Mouse (Mus musculus): ENCODE data around the gene Icosl. TPM values are rescaled to one million over a fixed set of nuclear protein-coding genes. Genes with fewer than 3 reads are reported as not detected.
"Not testable (repeated sequence)": the region's sequence is repeated elsewhere in the genome, so short reads cannot be mapped to it uniquely, and the experiment has no call there.

Icosl gene
- polyA plus RNA-seq, 1 experiment = 5.5 TPM

- Histone ChIP-seq H3K4me3 (replicated peaks; ENCODE audit: insufficient read depth, low read depth, low read length) (no peak overlapping the region), H3K27me3 (ENCODE audit: control insufficient read depth, insufficient read depth, low read length) (no peaks in the 10 kb centered on the region), H3K27ac (ENCODE audit: insufficient read depth, low read length) (no peak overlapping the region), H3K4me1 (ENCODE audit: control insufficient read depth, insufficient read depth, low read length) (no peaks in the 10 kb centered on the region; the same call in 1 of the 2 replicates)
- TF ChIP-seq CTCF (IDR thresholded peaks at IDR 0.05; ENCODE audit: borderline replicate concordance, insufficient read depth, low read depth, low read length) = no peak
- TF ChIP-seq POLR2A (IDR thresholded peaks at IDR 0.05; ENCODE audit: borderline replicate concordance, insufficient read depth, low read length) = no peak
- WGBS = 46% methylated on average over 4 of the region's 4 CpGs
- DNase-seq = no peak
These were observed 21.8 kb downstream of the Icosl start for GRCm38 (mm10) chr10:78090706-78091491.

DNA sequence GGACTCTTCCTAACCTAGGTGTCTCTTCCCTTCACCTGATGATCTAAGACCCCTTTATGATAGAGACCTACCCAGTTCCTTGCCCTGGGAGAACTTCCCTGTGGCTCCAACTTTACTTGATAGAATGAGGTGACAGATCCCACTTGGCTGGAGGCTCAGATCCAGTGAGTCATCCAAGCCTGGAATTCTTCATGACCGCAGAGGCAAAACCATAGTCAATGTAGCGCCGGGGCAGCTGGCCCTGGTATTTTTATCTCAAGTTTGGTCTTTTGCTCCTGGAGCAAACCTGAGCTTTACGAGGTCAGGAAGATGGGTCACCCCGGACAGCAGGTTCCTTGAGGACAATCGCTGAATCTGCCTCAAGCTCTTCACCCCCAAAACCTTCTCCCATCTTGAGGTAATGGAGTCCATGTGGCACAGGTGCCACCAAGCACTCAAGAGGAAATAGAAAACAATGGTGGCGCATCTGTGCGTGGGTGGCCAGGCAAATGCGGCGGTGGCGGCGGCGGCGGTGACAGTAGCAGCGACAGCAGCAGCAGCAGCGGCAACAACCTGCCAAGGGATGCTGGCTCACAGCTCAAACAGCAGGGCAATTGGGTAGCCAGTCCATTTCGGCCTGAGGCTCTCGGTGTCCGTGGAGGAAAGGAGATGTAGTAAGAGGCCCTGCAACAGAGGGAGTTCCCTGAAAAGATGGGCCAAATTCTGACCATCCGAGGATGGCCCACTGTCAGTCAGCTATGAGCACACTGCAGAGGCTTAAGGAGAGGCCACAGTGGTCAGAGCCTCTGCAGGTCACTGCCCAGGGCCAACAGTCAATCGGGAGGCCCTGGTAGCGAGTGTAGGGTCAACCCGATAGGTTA lies 23.0 kb downstream of the Icosl start:
- Histone ChIP-seq H3K27ac (ENCODE audit: insufficient read depth, low read length) (no peak overlapping the region), H3K4me3 (replicated peaks; ENCODE audit: insufficient read depth, low read depth, low read length) (no peak overlapping the region), H3K4me1 (ENCODE audit: control insufficient read depth, insufficient read depth, low read length) (no peaks in the 10 kb centered on the region; the same call in 1 of the 2 replicates), H3K27me3 (ENCODE audit: control insufficient read depth, insufficient read depth, low read length) (no peaks in the 10 kb centered on the region)
- no peak for DNase-seq
- TF ChIP-seq CTCF (IDR thresholded peaks at IDR 0.05; ENCODE audit: borderline replicate concordance, insufficient read depth, low read depth, low read length) (no peak), POLR2A (IDR thresholded peaks at IDR 0.05; ENCODE audit: borderline replicate concordance, insufficient read depth, low read length) (no peak)
- WGBS = 75% methylated on average over 23 of the region's 23 CpGs

DNA sequence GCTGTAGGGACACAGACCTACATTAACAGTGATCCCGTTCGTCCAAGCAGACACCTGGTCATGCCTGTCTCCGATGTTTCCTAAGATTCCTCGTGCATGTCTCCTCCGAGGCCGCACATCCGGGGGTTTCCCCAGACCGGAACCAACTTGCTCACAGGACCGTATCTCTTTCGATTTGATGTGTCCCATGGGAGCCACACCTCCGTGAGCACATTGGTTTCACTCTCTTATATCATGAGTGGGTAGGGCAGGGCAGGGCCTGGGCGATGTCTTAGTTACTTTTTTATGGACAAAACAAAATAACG lies 23.6 kb downstream of the Icosl start:
- Histone ChIP-seq H3K27ac (ENCODE audit: insufficient read depth, low read length) (no peak overlapping the region), H3K4me1 (ENCODE audit: control insufficient read depth, insufficient read depth, low read length) (no peaks in the 10 kb centered on the region; the same call in 1 of the 2 replicates), H3K27me3 (ENCODE audit: control insufficient read depth, insufficient read depth, low read length) (no peaks in the 10 kb centered on the region), H3K4me3 (replicated peaks; ENCODE audit: insufficient read depth, low read depth, low read length) (no peak overlapping the region)
- TF ChIP-seq POLR2A (IDR thresholded peaks at IDR 0.05; ENCODE audit: borderline replicate concordance, insufficient read depth, low read length) (no peak), CTCF (IDR thresholded peaks at IDR 0.05; ENCODE audit: borderline replicate concordance, insufficient read depth, low read depth, low read length) (no peak)
- DNase-seq = no peak
- WGBS = 83% methylated on average over 13 of the region's 13 CpGs

- Histone ChIP-seq H3K4me3 (replicated peaks; ENCODE audit: insufficient read depth, low read depth, low read length) (no peak overlapping the region), H3K27me3 (ENCODE audit: control insufficient read depth, insufficient read depth, low read length) (no peaks in the 10 kb centered on the region), H3K4me1 (ENCODE audit: control insufficient read depth, insufficient read depth, low read length) (no peaks in the 10 kb centered on the region; the same call in 1 of the 2 replicates), H3K27ac (ENCODE audit: insufficient read depth, low read length) (no peak overlapping the region)
- DNase-seq = no peak
- TF ChIP-seq CTCF (IDR thresholded peaks at IDR 0.05; ENCODE audit: borderline replicate concordance, insufficient read depth, low read depth, low read length) (no peak), POLR2A (IDR thresholded peaks at IDR 0.05; ENCODE audit: borderline replicate concordance, insufficient read depth, low read length) (no peak)
These were observed 26.1 kb downstream of the Icosl start for GRCm38 (mm10) chr10:78095221-78095620.

GRCm38 (mm10) chr10:78095954-78096931 lies 27.1 kb downstream of the Icosl start:
- DNase-seq = no peak
- WGBS = 71% methylated on average over 5 of the region's 5 CpGs
- H3K4me3 ChIP-seq (replicated peaks; ENCODE audit: insufficient read depth, low read depth, low read length) = no peak overlapping the region
- no peak overlapping the region for H3K27ac ChIP-seq (ENCODE audit: insufficient read depth, low read length)
- H3K27me3 ChIP-seq (ENCODE audit: control insufficient read depth, insufficient read depth, low read length) = no peaks in the 10 kb centered on the region
- no peaks in the 10 kb centered on the region for H3K4me1 ChIP-seq (ENCODE audit: control insufficient read depth, insufficient read depth, low read length)
- TF ChIP-seq CTCF (IDR thresholded peaks at IDR 0.05; ENCODE audit: borderline replicate concordance, insufficient read depth, low read depth, low read length) = no peak
- no peak for TF ChIP-seq POLR2A (IDR thresholded peaks at IDR 0.05; ENCODE audit: borderline replicate concordance, insufficient read depth, low read length)

DNA sequence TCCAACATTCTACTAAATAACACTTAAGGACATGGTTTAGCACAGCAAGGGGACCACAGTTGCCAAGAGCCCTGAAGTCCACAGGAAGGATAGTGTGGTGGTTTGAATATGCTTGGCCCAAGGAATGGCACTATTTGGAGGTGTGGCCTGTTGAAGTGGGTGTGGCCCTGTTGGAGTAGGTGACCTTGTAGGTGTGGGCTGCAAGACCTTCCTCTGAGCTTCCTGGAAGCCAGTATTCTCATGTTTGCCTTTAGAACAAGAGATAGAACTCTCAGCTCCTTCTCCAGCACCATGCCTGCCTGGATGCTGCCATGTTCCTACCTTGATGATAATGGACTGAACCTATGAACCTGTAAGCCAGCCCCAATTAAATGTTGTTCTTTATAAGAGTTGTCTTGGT lies 30.8 kb downstream of the Icosl start:
- not testable (repeated sequence) for H3K27me3 ChIP-seq (ENCODE audit: control insufficient read depth, insufficient read depth, low read length); H3K27ac ChIP-seq (ENCODE audit: insufficient read depth, low read length); H3K4me1 ChIP-seq (ENCODE audit: control insufficient read depth, insufficient read depth, low read length); H3K4me3 ChIP-seq (replicated peaks; ENCODE audit: insufficient read depth, low read depth, low read length); DNase-seq

DNA sequence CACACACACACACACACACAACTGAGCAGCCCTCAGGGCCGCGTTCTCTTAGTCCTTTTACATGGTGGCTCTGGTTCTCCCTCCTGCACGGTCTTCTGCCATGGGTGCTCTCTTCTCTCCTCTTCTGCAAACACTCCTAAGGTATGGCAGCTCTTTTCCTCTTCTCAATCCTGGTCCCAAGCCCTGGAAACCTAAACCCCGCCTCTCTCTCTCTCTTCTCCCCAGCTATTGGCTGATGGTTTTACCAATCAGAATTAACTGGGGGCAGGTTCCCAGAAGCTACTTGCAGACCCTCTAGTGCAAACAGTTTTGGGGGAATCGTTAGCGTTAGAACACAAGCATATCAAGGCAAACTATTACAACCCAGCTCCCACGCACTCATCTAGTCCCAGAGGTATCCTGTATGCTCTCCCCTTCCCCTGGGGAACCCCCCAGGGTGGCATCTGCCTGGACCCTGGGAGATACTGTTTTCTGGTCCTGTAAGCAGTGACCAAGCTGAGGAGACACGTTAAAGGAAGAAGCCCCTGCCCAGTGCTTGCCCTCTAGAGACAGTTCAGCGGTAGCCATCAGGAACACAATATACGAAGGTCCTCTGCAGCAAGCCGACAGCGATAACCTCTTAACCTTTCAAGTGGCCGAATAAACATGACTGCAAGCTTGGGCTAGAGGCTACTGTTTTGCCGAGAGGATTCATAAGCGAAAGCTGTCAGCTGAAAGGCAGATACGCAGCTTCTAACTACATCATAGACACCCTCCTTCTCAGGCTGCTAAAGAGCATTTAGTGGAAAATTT lies 32.1 kb downstream of the Icosl start:
- WGBS = 48% methylated on average over 16 of the region's 16 CpGs
- no peak for TF ChIP-seq POLR2A (IDR thresholded peaks at IDR 0.05; ENCODE audit: borderline replicate concordance, insufficient read depth, low read length)
- no peak for TF ChIP-seq CTCF (IDR thresholded peaks at IDR 0.05; ENCODE audit: borderline replicate concordance, insufficient read depth, low read depth, low read length)
- no peak for DNase-seq
- Histone ChIP-seq H3K4me1 (ENCODE audit: control insufficient read depth, insufficient read depth, low read length) (peaks cover 12% of the 10 kb centered on the region; the same call in 1 of the 2 replicates), H3K4me3 (replicated peaks; ENCODE audit: insufficient read depth, low read depth, low read length) (no peak overlapping the region), H3K27ac (ENCODE audit: insufficient read depth, low read length) (no peak overlapping the region), H3K27me3 (ENCODE audit: control insufficient read depth, insufficient read depth, low read length) (no peaks in the 10 kb centered on the region)

Data from cerebellum, adult 2 months (tissue).